Mouse (Mus musculus) liver, embryonic 14.5 days (tissue): ENCODE measurements around the gene Frmd4a. TPM values are rescaled to one million over a fixed set of nuclear protein-coding genes. Genes with fewer than 3 reads are reported as not detected.

Experiments used
- ATAC-seq: fragments of 200-750 bp; cut with Nextera tagmentation; 2 replicates; pipeline ENCODE4 v1.8.0; 2017; ENCODE audit warnings: moderate number of reproducible peaks, mild to moderate bottlenecking, moderate library complexity; ENCODE audit not compliant: insufficient read depth
- DNase-seq, 3 experiments: peaks; one replicate each; pipeline ENCODE4 v3.0.0-alpha.2; 2012 to 2013; ENCODE audit warnings: low read depth in 3 of 3, low spot score in 3 of 3
- H3K27ac ChIP-seq: fragments of 300-500 bp; sonication (generic); 2 replicates; pipeline ENCODE4 v1.5.1; 2014; ENCODE audit warnings: moderate library complexity, mild to moderate bottlenecking, control low read depth, inconsistent platforms
- H3K27me3 ChIP-seq: fragments of 300-500 bp; sonication (generic); 2 replicates; pipeline ENCODE4 v1.6.1; 2014; ENCODE audit warnings: mild to moderate bottlenecking, low read length, moderate library complexity; ENCODE audit not compliant: control insufficient read depth, insufficient read depth
- H3K36me3 ChIP-seq: fragments of 300-500 bp; sonication (generic); replicated peaks from 2 replicates; pipeline ENCODE4 v1.6.1; 2014; ENCODE audit warnings: low read depth; ENCODE audit not compliant: control insufficient read depth, insufficient read depth
- H3K4me1 ChIP-seq, 2 experiments: fragments of 200-500 bp in 1 of 2; fragments of 300-500 bp in 1 of 2; sonication (generic) in 1 of 2; replicated peaks; 2 replicates each; pipeline ENCODE4 v1.6.1; 2012 to 2014; ENCODE audit warnings: antibody characterized with exemption in 1 of 2, inconsistent platforms in 1 of 2, low read length in 1 of 2; ENCODE audit not compliant: control insufficient read depth in 2 of 2, insufficient read depth in 2 of 2
- H3K4me2 ChIP-seq: fragments of 300-500 bp; sonication (generic); 2 replicates; pipeline ENCODE4 v1.6.1; 2014; ENCODE audit warnings: low read depth, mild to moderate bottlenecking, control low read depth, moderate library complexity
- H3K4me3 ChIP-seq, 2 experiments: fragments of 200-500 bp in 1 of 2; fragments of 300-500 bp in 1 of 2; sonication (generic) in 1 of 2; 2 replicates each; pipeline ENCODE4 v1.5.1; 2012 to 2014; ENCODE audit warnings: low read depth in 2 of 2, low read length in 2 of 2, mild to moderate bottlenecking in 2 of 2, control low read depth in 1 of 2, inconsistent platforms in 1 of 2, moderate library complexity in 1 of 2; ENCODE audit not compliant: insufficient read depth in 1 of 2
- H3K9ac ChIP-seq: fragments of 300-500 bp; sonication (generic); replicated peaks from 2 replicates; pipeline ENCODE4 v1.6.1; 2014; ENCODE audit warnings: mild to moderate bottlenecking, control low read depth, moderate library complexity
- H3K9me3 ChIP-seq: fragments of 300-500 bp; sonication (generic); 2 replicates; pipeline ENCODE4 v1.6.1; 2016; ENCODE audit warnings: low read length, mixed read lengths; ENCODE audit not compliant: control insufficient read depth
- CTCF ChIP-seq: IDR thresholded peaks from 2 replicates; pipeline ENCODE4 v1.5.1; 2016; ENCODE audit warnings: antibody characterized with exemption, low read depth, control low read depth
- EP300 ChIP-seq: IDR thresholded peaks from 2 replicates; pipeline ENCODE4 v1.6.1; 2016; ENCODE audit warnings: antibody characterized with exemption, low read depth
- WGBS: fragments of 180-500 bp; shearing (Covaris S2); extraction: QIAGEN DNeasy Blood & Tissue Kit; methylation state at CpG from one replicate; pipeline ENCODE4 v1.1.7; 2014; ENCODE audit not compliant: insufficient replicate concordance; 5-methylcytosine and 5-hydroxymethylcytosine counted together
- polyA plus RNA-seq, 2 experiments: library from polyadenylated mRNA; depleted of rRNA in 1 of 2; stranded (reverse) in 1 of 2; unstranded in 1 of 2; fragments of >200 nt; fragmentation: Nextera tagmentation in 1 of 2; extraction: Ambion mirVana in 1 of 2; gene quantifications; 2 replicates each; pipeline versions ENCODE4 v1.2.1 to v1.2.3; 2012 to 2014

The Frmd4a gene
- polyA plus RNA-seq, 2 experiments = 11.0 to 11.2 TPM

GRCm38 (mm10) chr2:4562826-4563225 is 545.3 kb downstream of the Frmd4a start:
- peak overlapping the region; percentile 98 for H3K27ac ChIP-seq
- H3K9ac ChIP-seq = peak overlapping the region; percentile 93
- H3K4me1 ChIP-seq = peaks cover 32 to 47% of the 10 kb centered on the region in 2 experiments

GRCm38 (mm10) chr2:4563322-4563721 is 545.8 kb downstream of the Frmd4a start:
- H3K9ac ChIP-seq = peak overlapping the region; percentile 93
- H3K4me1 ChIP-seq = peaks cover 27 to 42% of the 10 kb centered on the region in 2 experiments
- H3K27ac ChIP-seq = peak overlapping the region; percentile 98
- no peak for ATAC-seq
- H3K9me3 ChIP-seq = no peaks in the 10 kb centered on the region
- peak overlapping the region; percentile 92 for H3K4me2 ChIP-seq
- no peaks in the 10 kb centered on the region for H3K27me3 ChIP-seq
- H3K36me3 ChIP-seq = peaks cover 56% of the 10 kb centered on the region
- H3K4me3 ChIP-seq = peak overlapping the region; percentile 83 to 88
- 26% methylated on average over 1 of the region's 1 CpGs for whole genome bisulfite sequencing
- TF ChIP-seq CTCF (no peak), EP300 (no peak)
- no peak for DNase-seq

More at GRCm38 (mm10) chr2:4562826-4563225, 545.3 kb downstream of the Frmd4a start:
- no peak for TF ChIP-seq CTCF
- no peak for TF ChIP-seq EP300
- Histone ChIP-seq H3K4me2 (peak overlapping the region; percentile 92), H3K27me3 (no peaks in the 10 kb centered on the region), H3K9me3 (no peaks in the 10 kb centered on the region), H3K4me3 (peak overlapping the region; percentile 83 to 88), H3K36me3 (peaks cover 51% of the 10 kb centered on the region)
- no peak for DNase-seq
- ATAC-seq = no peak
- WGBS = 62% methylated on average over 5 of the region's 5 CpGs

GRCm38 (mm10) chr2:4566260-4566955 is 548.9 kb downstream of the Frmd4a start:
- H3K27me3 ChIP-seq = no peaks in the 10 kb centered on the region
- H3K9ac ChIP-seq = no peak overlapping the region
- H3K4me3 ChIP-seq = no peak overlapping the region
- H3K27ac ChIP-seq = no peak overlapping the region
- WGBS = 87% methylated on average over 4 of the region's 4 CpGs
- H3K4me1 ChIP-seq = peaks cover 47 to 56% of the 10 kb centered on the region in 2 experiments
- H3K9me3 ChIP-seq = no peaks in the 10 kb centered on the region
- TF ChIP-seq CTCF = no peak
- no peak for TF ChIP-seq EP300
- DNase-seq (no peak), ATAC-seq (no peak)
- peaks cover 85% of the 10 kb centered on the region for H3K36me3 ChIP-seq
- H3K4me2 ChIP-seq = no peak overlapping the region

- H3K4me3 ChIP-seq = no peak overlapping the region
- no peaks in the 10 kb centered on the region for H3K9me3 ChIP-seq
- WGBS = 79% methylated on average over 9 of the region's 9 CpGs
- TF ChIP-seq EP300 = no peak
- no peak for TF ChIP-seq CTCF
- H3K27me3 ChIP-seq = no peaks in the 10 kb centered on the region
- H3K4me1 ChIP-seq = peaks cover 51 to 58% of the 10 kb centered on the region in 2 experiments
- DNase-seq = no peak
- no peak overlapping the region for H3K4me2 ChIP-seq
- H3K9ac ChIP-seq = no peak overlapping the region
- no peak overlapping the region for H3K27ac ChIP-seq
- ATAC-seq = no peak
- peaks cover 89% of the 10 kb centered on the region for H3K36me3 ChIP-seq
These were observed 549.6 kb downstream of the Frmd4a start for GRCm38 (mm10) chr2:4566956-4567680.

GRCm38 (mm10) chr2:4568967-4569366 is 551.5 kb downstream of the Frmd4a start:
- Histone ChIP-seq H3K27me3 (no peaks in the 10 kb centered on the region), H3K4me2 (peak overlapping the region; percentile 55; the same call in 1 of the 2 replicates), H3K4me3 (peak overlapping the region in 1 of 2 experiments; percentile 3; a peak in 1 of 4 replicates), H3K9me3 (no peaks in the 10 kb centered on the region), H3K9ac (peak overlapping the region; percentile 34), H3K4me1 (peaks cover 54 to 60% of the 10 kb centered on the region in 2 experiments), H3K27ac (peak overlapping the region; percentile 41), H3K36me3 (peaks cover 98% of the 10 kb centered on the region)
- WGBS = 74% methylated on average over 5 of the region's 5 CpGs
- no peak for ATAC-seq
- no peak for DNase-seq
- TF ChIP-seq EP300 (no peak), CTCF (no peak)
